Mouse (Mus musculus) lung, embryonic 15.5 days (tissue): ENCODE results near the gene Noxo1. TPM values are rescaled to one million over a fixed set of nuclear protein-coding genes. Genes with fewer than 3 reads are reported as not detected.
A peak's percentile ranks its signal among the peaks of the same experiment; 100 is the strongest.

Experiments
- ATAC-seq: fragments of 200-750 bp; cut with Nextera tagmentation; 2 replicates; pipeline ENCODE4 v1.8.0; 2017; ENCODE audit warnings: moderate number of reproducible peaks, borderline replicate concordance; ENCODE audit not compliant: low FRiP score, low TSS enrichment; ENCODE audit errors: extremely low read depth
- H3K27ac ChIP-seq: fragments of 300-500 bp; sonication (generic); 2 replicates; pipeline ENCODE4 v1.5.1; 2015; ENCODE audit warnings: moderate library complexity, mild to moderate bottlenecking, inconsistent platforms
- H3K27me3 ChIP-seq: fragments of 300-500 bp; sonication (generic); 2 replicates; pipeline ENCODE4 v1.6.1; 2015; ENCODE audit warnings: inconsistent platforms
- H3K36me3 ChIP-seq: fragments of 300-500 bp; sonication (generic); 2 replicates; pipeline ENCODE4 v1.6.1; 2015; ENCODE audit warnings: inconsistent platforms
- H3K4me1 ChIP-seq: fragments of 300-500 bp; sonication (generic); 2 replicates; pipeline ENCODE4 v1.6.1; 2015; ENCODE audit warnings: inconsistent platforms
- H3K4me2 ChIP-seq: fragments of 300-500 bp; sonication (generic); 2 replicates; pipeline ENCODE4 v1.6.1; 2015; ENCODE audit warnings: inconsistent platforms, mild to moderate bottlenecking, moderate library complexity
- H3K4me3 ChIP-seq: fragments of 300-500 bp; sonication (generic); 2 replicates; pipeline ENCODE4 v1.5.1; 2015; ENCODE audit warnings: mild to moderate bottlenecking, inconsistent platforms
- H3K9ac ChIP-seq: fragments of 300-500 bp; sonication (generic); 2 replicates; pipeline ENCODE4 v1.6.1; 2015; ENCODE audit warnings: inconsistent platforms
- H3K9me3 ChIP-seq: fragments of 300-500 bp; sonication (generic); 2 replicates; pipeline ENCODE4 v1.6.1; 2016; ENCODE audit warnings: inconsistent platforms
- WGBS: fragments of 180-500 bp; shearing (Covaris S2); methylation state at CpG from one replicate; pipeline ENCODE4 v1.1.7; 2015; 5-methylcytosine and 5-hydroxymethylcytosine counted together
- polyA plus RNA-seq: library from polyadenylated mRNA; unstranded; fragments of >200 nt; fragmentation: Nextera tagmentation; extraction: Ambion mirVana; gene quantifications from 2 replicates; pipeline ENCODE4 v1.2.1, GENCODE M21; 2015

The Noxo1 gene
- 3.5 and 5.1 TPM in 2 replicates for polyA plus RNA-seq

DNA sequence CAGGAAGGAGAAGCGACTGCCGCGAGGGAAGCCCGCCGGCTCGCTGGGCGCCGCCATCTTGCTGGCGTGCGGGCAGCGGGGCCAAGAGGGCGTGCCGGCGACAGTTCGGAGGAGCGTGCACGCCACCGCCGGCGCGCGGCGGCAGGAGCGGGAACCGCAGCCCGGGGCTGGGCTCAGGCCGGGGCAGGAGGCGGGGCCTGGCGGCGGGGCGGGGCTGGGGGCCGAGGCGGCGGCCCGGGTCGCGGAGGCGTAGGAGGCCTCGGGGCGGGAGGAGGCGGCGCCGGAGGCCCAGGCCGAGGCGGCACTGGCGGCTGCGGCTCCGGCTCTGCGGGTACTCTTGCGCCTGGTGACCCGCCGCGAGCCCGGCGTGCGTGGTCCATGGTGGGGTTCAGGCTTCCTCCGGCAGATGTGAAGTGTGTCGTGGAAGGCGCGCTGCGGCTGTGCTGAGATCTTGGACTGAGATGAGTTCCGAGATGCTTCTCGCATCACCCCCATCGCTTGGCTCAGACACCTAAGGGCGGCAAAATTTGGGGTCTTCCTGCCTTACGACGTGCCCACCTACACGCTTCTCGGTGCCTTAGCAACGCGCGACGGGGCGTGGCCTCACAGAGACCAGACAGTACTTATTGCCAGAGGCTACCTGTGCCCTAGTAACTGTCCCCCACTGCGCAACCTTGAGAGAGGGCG is at the start of gene Noxo1, which contains the start of gene Gfer:
Noxo1 (plus strand) TSS at position 224 of the 687 bp plus-strand sequence.
Gfer (minus strand) TSS at position 146 of the 687 bp plus-strand sequence.
- under 1% methylated on average over 56 of the region's 76 CpGs for WGBS

DNA sequence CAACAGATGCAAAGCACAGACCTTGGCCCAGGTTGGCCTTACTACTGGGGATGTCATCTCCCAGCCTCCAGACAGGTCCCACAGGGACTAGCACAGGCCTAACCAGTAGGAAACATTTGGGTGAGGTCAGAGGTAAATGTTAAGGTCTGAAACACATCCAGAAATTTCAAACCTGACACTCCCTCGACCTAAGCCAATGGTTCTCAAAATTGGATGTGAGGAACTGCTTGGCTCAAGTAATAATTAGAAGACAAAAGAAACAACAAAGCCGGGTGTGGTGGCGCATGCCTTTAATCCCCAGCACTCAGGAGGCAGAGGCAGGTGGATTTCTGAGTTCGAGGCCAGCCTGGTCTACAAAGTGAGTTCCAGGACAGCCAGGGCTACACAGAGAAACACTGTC is 49.7 kb upstream of the Noxo1 start:
- Histone ChIP-seq H3K4me2 (no peak overlapping the region), H3K27ac (peak overlapping the region; percentile 91), H3K27me3 (no peaks in the 10 kb centered on the region), H3K4me1 (peaks cover 54% of the 10 kb centered on the region), H3K9me3 (no peaks in the 10 kb centered on the region), H3K4me3 (no peak overlapping the region), H3K36me3 (peaks cover 6% of the 10 kb centered on the region; the same call in 1 of the 2 replicates), H3K9ac (no peak overlapping the region)
- 80% methylated on average over 4 of the region's 4 CpGs for WGBS
- no peak for ATAC-seq

More for the DNA sequence above, at the start of gene Noxo1, which contains the start of gene Gfer:
- H3K4me2 ChIP-seq, result peak within 1 kb of the TSS; percentile 84
- H3K4me3 ChIP-seq, result peak within 1 kb of the TSS; percentile 85
- H3K27ac ChIP-seq, result peak within 1 kb of the TSS; percentile 94
- no peaks in the 10 kb centered on the region for H3K9me3 ChIP-seq
- ATAC-seq, result peak; percentile 94
- peaks cover 31% of the 10 kb centered on the region for H3K4me1 ChIP-seq
- H3K9ac ChIP-seq, result peak within 1 kb of the TSS; percentile 82
- peaks cover under 1% of the 10 kb centered on the region for H3K27me3 ChIP-seq
- H3K36me3 ChIP-seq, result peaks cover 29% of the 10 kb centered on the region

DNA sequence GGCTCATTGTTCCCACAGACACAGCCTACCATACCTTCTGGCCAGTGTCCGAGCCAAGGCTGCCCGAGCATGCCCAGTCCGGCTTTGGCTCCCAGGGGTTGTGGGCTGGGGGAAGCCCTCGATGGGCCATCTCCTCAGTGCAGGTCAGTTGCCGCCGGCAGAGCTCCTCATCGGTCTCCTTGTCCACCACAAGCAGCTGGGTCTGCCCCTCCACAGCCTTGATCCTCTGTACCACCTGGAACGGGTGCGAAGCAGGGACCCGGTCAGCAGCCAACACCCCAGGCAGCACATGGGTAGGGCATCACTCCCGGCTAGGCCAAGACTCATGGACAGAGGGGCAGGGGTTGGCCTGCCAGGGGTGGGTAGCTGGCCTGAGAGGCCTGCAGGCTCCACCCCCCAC is 48.5 kb upstream of the Noxo1 start:
- ATAC-seq, result no peak
- Histone ChIP-seq H3K9me3 (no peaks in the 10 kb centered on the region), H3K27ac (peak overlapping the region; percentile 91), H3K4me2 (peak overlapping the region; percentile 98), H3K9ac (no peak overlapping the region), H3K36me3 (no peaks in the 10 kb centered on the region; the same call in 1 of the 2 replicates), H3K4me3 (peak overlapping the region; percentile 16; the same call in 1 of the 2 replicates), H3K4me1 (peaks cover 54% of the 10 kb centered on the region), H3K27me3 (no peaks in the 10 kb centered on the region)
- 73% methylated on average over 11 of the region's 11 CpGs for WGBS

DNA sequence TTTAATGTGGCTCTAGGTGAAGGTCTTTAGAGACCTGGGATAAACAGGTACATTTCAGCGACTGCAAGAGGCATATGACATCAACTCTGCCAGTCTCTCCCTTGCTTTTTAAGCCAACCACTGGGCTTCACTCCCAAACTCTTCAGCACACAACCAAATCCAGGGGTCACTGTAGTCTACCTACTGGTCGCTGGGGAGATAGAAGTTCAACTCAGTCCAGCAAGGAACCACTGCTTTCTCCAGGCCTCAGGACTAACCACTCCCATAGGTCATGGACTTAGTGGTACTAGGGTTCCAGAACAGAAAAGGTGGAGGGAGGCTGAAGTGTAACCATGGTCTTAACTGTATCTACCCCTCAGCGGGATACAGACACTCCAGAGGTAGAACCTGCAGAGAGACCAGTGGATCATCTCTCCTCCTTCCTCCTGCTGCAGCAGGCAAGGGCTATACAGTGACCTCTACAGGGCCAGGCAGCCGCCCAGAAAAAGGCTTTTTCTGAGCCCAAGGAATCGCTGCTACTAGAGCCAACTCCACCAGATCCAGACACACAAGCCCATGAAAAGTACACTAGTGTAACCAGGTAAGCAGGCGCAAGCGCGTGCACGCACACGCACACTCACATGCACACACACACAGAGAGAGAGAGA is 47.2 kb upstream of the Noxo1 start:
- ATAC-seq, result no peak
- Histone ChIP-seq H3K4me1 (peaks cover 51% of the 10 kb centered on the region), H3K27ac (peak overlapping the region; percentile 76; the same call in 1 of the 2 replicates), H3K4me2 (peak overlapping the region; percentile 98), H3K27me3 (no peaks in the 10 kb centered on the region), H3K9me3 (no peaks in the 10 kb centered on the region), H3K36me3 (no peaks in the 10 kb centered on the region), H3K9ac (peak overlapping the region; percentile 90; the same call in 1 of the 2 replicates), H3K4me3 (peak overlapping the region; percentile 88)
- 66% methylated on average over 10 of the region's 10 CpGs for WGBS

DNA sequence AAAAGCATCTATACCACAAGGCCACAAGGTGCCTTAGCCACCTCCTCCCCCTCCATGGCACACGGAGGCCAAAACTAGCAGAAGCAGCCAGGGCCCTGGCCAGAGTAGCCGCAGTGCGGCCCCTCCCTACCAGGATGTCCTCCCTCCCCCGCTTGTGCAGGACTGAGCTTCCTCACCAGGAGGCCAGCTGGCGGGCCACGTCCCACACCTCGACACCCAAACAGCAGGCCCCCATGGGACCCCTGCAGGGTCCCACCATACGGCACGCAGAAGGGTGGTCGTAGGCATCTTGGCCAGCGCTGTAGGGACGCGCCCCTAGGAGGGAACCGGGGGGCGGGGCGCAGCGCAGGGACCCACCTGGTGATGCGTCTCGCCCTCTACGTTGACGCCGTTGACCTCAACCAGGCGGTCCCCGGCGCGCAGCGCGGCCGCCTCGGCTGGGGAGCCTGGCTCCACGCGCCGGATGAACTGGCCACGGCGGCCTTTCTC is 46.4 kb upstream of the Noxo1 start:
- Histone ChIP-seq H3K9ac (peak overlapping the region; percentile 90), H3K4me1 (peaks cover 51% of the 10 kb centered on the region), H3K4me2 (peak overlapping the region; percentile 98), H3K36me3 (no peaks in the 10 kb centered on the region), H3K9me3 (no peaks in the 10 kb centered on the region), H3K27ac (peak overlapping the region; percentile 76), H3K4me3 (peak overlapping the region; percentile 88), H3K27me3 (no peaks in the 10 kb centered on the region)
- under 1% methylated on average over 35 of the region's 35 CpGs for WGBS
- peak; percentile 29; the same call in 1 of the 2 replicates for ATAC-seq

DNA sequence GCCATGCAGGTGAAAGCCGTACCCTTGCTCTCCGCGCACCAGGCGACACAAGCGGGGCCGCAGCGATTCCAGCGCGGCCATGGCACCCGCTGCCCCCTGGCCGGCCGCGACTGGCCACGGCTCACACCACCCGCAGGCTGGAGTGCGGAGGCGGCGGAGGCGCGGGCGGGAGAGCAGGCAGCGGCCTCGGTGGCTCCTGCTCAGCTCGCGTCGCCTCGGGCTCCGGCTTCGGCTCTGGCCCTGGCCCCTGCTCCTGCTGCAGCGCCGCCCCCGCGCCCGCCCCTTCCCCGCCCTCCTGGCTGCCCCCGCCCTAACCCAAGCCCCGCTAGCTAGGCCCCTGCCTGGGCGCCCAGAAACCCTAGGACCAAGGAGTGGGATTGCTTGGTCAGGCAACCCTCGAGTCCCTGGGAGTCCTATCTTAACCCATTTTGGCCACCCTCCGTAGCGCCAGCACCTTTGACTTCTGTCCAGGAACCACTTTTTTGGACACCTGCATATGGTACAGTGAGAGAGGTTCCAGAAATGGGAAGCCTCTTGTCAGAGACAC is 45.9 kb upstream of the Noxo1 start, which contains the start of gene Slc9a3r2:
Slc9a3r2 (minus strand) TSS at position 258 of the 547 bp plus-strand sequence.
- under 1% methylated on average over 35 of the region's 41 CpGs for WGBS
- H3K9me3 ChIP-seq, result no peaks in the 10 kb centered on the region
- ATAC-seq, result peak; percentile 76

DNA sequence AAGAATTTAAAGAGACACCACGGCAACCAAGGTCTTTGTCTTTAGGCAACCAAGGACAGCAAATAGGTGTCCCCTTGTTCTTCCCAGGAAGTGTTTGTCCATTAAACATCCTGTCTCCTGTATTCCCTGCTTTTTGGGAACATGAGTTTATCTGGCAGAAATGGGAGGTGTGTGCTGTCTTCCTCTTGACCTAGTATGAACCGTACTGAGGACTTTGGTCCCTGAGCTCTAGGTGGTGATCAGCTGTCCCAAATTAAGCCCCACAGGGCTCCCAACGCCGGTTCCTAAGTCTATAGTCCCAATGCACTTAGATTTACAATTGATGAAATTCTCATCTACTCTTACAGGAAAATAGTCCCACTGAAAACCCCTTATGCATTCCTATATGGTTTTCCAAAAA is 45.3 kb upstream of the Noxo1 start:
- H3K4me3 ChIP-seq, result no peak overlapping the region
- H3K9ac ChIP-seq, result peak overlapping the region; percentile 90; the same call in 1 of the 2 replicates
- peak overlapping the region; percentile 98 for H3K4me2 ChIP-seq
- 75% methylated on average over 4 of the region's 4 CpGs for WGBS
- H3K36me3 ChIP-seq, result no peaks in the 10 kb centered on the region
- H3K9me3 ChIP-seq, result no peaks in the 10 kb centered on the region
- peaks cover 42% of the 10 kb centered on the region for H3K4me1 ChIP-seq
- ATAC-seq, result no peak
- H3K27me3 ChIP-seq, result 0 out of 2 replicates have a peak, but pooled peaks cover under 1% of the 10 kb centered on the region
- 0 out of 2 replicates have a peak overlapping the region, but pooled peaks have one; percentile 76 for H3K27ac ChIP-seq

More for the DNA sequence above, 45.9 kb upstream of the Noxo1 start, which contains the start of gene Slc9a3r2:
- H3K4me2 ChIP-seq, result peak within 1 kb of the TSS; percentile 98
- H3K27ac ChIP-seq, result peak within 1 kb of the TSS; percentile 76
- no peaks in the 10 kb centered on the region for H3K27me3 ChIP-seq
- H3K36me3 ChIP-seq, result no peaks in the 10 kb centered on the region
- H3K9ac ChIP-seq, result peak within 1 kb of the TSS; percentile 90
- H3K4me1 ChIP-seq, result peaks cover 48% of the 10 kb centered on the region
- H3K4me3 ChIP-seq, result peak within 1 kb of the TSS; percentile 88

DNA sequence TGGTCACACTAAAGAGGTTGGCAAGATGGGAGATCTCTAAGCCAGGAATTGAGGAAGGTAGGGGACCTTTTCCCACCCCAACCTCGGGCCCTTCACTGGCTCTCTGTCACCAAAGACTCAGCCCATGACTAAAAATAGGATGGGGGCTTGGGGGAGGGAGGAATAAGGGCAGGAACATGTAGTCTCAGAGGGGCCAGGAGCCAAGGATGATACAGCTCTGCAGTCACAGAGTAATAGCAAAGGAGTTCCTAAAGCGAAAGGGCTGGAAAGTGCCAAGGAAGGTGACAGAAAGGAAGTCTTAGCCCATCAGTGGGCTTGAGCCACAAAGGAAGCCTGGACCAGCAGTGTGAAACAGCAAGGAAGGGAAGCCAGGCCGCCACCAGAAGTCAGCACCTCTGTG is 44.2 kb upstream of the Noxo1 start:
- WGBS, result 72% methylated on average over 3 of the region's 3 CpGs
- H3K4me3 ChIP-seq, result no peak overlapping the region
- no peaks in the 10 kb centered on the region for H3K36me3 ChIP-seq
- peaks cover 39% of the 10 kb centered on the region for H3K4me1 ChIP-seq
- H3K27ac ChIP-seq, result no peak overlapping the region
- peaks cover 9% of the 10 kb centered on the region for H3K27me3 ChIP-seq
- H3K4me2 ChIP-seq, result no peak overlapping the region
- no peaks in the 10 kb centered on the region for H3K9me3 ChIP-seq
- no peak overlapping the region for H3K9ac ChIP-seq
- ATAC-seq, result no peak

DNA sequence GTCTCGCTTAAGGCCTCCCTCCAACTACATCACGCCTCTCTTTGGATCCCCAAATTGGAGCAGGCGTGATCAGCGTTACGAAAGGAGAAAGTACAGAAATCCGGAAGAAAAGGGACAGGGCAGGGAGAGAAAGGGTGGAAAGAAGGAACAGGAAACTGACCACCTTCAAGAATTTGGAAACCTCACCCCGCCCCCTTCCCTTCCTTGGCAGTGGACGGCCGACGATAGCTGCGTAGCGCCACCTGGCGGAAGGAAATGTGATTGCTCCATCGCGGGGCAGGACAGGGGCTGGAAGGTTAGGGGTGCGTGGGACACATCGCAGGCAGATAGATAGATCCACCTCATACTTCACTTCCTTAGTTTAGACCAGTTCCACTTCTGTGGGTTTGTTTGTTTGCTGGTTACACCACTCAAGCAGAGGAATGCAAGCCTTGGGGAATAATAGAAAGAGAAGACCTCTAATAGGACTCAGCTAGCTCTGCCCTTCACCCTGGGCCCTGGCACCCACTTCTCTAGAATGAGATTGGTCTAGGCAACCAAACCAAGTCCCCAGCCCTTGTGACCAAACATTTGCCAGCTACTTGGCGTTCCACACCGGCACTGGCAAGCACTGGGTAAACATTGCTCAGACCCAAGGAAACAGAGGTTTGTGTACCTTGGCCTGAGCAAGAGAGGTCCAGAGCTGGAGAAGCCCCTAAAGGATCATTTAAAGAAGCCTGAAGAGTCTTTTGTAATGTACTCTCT is 41.9 kb upstream of the Noxo1 start:
- 4% methylated on average over 19 of the region's 19 CpGs for WGBS
- H3K4me3 ChIP-seq, result peak overlapping the region; percentile 35
- H3K9me3 ChIP-seq, result no peaks in the 10 kb centered on the region
- peaks cover 32% of the 10 kb centered on the region for H3K27me3 ChIP-seq
- H3K36me3 ChIP-seq, result no peaks in the 10 kb centered on the region
- H3K27ac ChIP-seq, result peak overlapping the region; percentile 90
- peaks cover 37% of the 10 kb centered on the region for H3K4me1 ChIP-seq
- H3K9ac ChIP-seq, result peak overlapping the region; percentile 50
- H3K4me2 ChIP-seq, result peak overlapping the region; percentile 66
- ATAC-seq, result peak; percentile 50

DNA sequence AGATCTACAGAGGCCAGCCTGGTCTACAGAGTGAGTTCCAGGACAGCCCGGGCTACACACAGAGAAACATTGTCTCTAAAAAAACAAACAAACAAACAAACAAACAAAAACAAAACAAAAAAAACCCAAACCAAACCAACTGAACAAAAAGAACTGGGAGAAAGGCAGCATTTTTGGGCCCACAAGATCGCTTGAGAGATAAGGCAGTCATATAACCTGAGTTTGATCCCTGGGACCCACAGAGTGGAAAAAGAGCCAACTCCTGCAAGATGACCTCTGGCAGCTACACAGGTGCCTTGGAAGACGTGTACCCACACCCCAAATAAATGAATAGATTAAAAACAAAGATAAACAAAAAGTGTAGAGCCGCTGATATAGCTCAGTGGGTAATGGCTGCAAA is 41.1 kb upstream of the Noxo1 start:
- Histone ChIP-seq H3K27me3 (peaks cover 39% of the 10 kb centered on the region), H3K4me2 (no peak overlapping the region), H3K4me1 (peaks cover 31% of the 10 kb centered on the region), H3K9me3 (no peaks in the 10 kb centered on the region), H3K4me3 (no peak overlapping the region), H3K27ac (no peak overlapping the region), H3K9ac (no peak overlapping the region), H3K36me3 (no peaks in the 10 kb centered on the region)
- WGBS, result 50% methylated on average over 4 of the region's 4 CpGs
- no peak for ATAC-seq
